Mouse (Mus musculus) ES-Bruce4 (cell line): Measurements from ENCODE around the gene Lap3. TPM values are rescaled to one million over a fixed set of nuclear protein-coding genes. Genes with fewer than 3 reads are reported as not detected.

Source experiments
- H3K27ac ChIP-seq: 2 replicates; pipeline ENCODE4 v1.5.1; 2012; ENCODE audit warnings: low read length, inconsistent platforms; ENCODE audit not compliant: insufficient read depth
- H3K27me3 ChIP-seq: 2 replicates; pipeline ENCODE4 v1.6.1; 2012; ENCODE audit warnings: mild to moderate bottlenecking, low read length, inconsistent platforms; ENCODE audit not compliant: control insufficient read depth, poor library complexity, insufficient read depth, severe bottlenecking
- H3K36me3 ChIP-seq: 2 replicates; pipeline ENCODE4 v1.6.1; 2012; ENCODE audit warnings: inconsistent platforms, mild to moderate bottlenecking, low read length, moderate library complexity; ENCODE audit not compliant: control insufficient read depth, poor library complexity, insufficient read depth, severe bottlenecking
- H3K4me1 ChIP-seq: one replicate; pipeline ENCODE4 v1.8.1; 2011; ENCODE audit warnings: low read length; ENCODE audit not compliant: control insufficient read depth, insufficient read depth
- H3K4me3 ChIP-seq: 2 replicates; pipeline ENCODE4 v1.5.1; 2011; ENCODE audit warnings: low read depth, mild to moderate bottlenecking, low read length
- H3K9ac ChIP-seq: 2 replicates; pipeline ENCODE4 v1.6.1; 2012; ENCODE audit warnings: low read depth, mild to moderate bottlenecking, inconsistent platforms; ENCODE audit not compliant: poor library complexity, severe bottlenecking
- H3K9me3 ChIP-seq: replicated peaks from 2 replicates; pipeline ENCODE4 v1.6.1; 2012; ENCODE audit warnings: mild to moderate bottlenecking, low read length, inconsistent platforms; ENCODE audit not compliant: control insufficient read depth, poor library complexity, insufficient read depth, severe bottlenecking
- CTCF ChIP-seq: IDR thresholded peaks from one replicate; pipeline ENCODE4 v1.8.1; 2011; ENCODE audit warnings: low read depth, low read length
- EP300 ChIP-seq: IDR thresholded peaks from 2 replicates; pipeline ENCODE4 v1.6.1; 2011; ENCODE audit warnings: low read depth, low read length; ENCODE audit not compliant: insufficient read depth
- POLR2A ChIP-seq: IDR thresholded peaks from one replicate; pipeline ENCODE4 v1.8.1; 2011; ENCODE audit warnings: low read length; ENCODE audit not compliant: insufficient read depth
- polyA plus RNA-seq: library from polyadenylated mRNA; stranded (reverse); fragments of >200 nt; gene quantifications from 2 replicates; pipeline ENCODE4 v1.2.4, GENCODE M21; 2011; ENCODE audit warnings: low read depth; ENCODE audit not compliant: missing spikeins, insufficient read depth, insufficient read length

The Lap3 gene
- polyA plus RNA-seq, 1 experiment: 190 TPM

- TF ChIP-seq EP300 (no peak), CTCF (no peak), POLR2A (no peak)
- H3K9ac ChIP-seq: no peak overlapping the region
- H3K9me3 ChIP-seq: no peaks in the 10 kb centered on the region
- H3K4me3 ChIP-seq: no peak overlapping the region
- H3K36me3 ChIP-seq: peaks cover 23% of the 10 kb centered on the region
- H3K27me3 ChIP-seq: no peaks in the 10 kb centered on the region
- no peaks in the 10 kb centered on the region for H3K4me1 ChIP-seq
- H3K27ac ChIP-seq: no peak overlapping the region
These were observed 36.5 kb downstream of the Lap3 start for GRCm38 (mm10) chr5:45529696-45530095.

GRCm38 (mm10) chr5:45534319-45535098, 41.3 kb downstream of the Lap3 start:
- no peak overlapping the region for H3K9ac ChIP-seq
- H3K4me3 ChIP-seq: peak overlapping the region; percentile 54
- H3K27me3 ChIP-seq: no peaks in the 10 kb centered on the region
- TF ChIP-seq CTCF (peak; percentile 68), EP300 (no peak)
- H3K9me3 ChIP-seq: no peaks in the 10 kb centered on the region
- no peaks in the 10 kb centered on the region for H3K4me1 ChIP-seq
- H3K27ac ChIP-seq: no peak overlapping the region
- no peaks in the 10 kb centered on the region for H3K36me3 ChIP-seq

GRCm38 (mm10) chr5:45535177-45535576, 42.0 kb downstream of the Lap3 start:
- no peak overlapping the region for H3K4me3 ChIP-seq
- no peaks in the 10 kb centered on the region for H3K9me3 ChIP-seq
- TF ChIP-seq POLR2A (no peak), EP300 (no peak), CTCF (no peak)
- H3K4me1 ChIP-seq: no peaks in the 10 kb centered on the region
- H3K27ac ChIP-seq: no peak overlapping the region
- no peaks in the 10 kb centered on the region for H3K36me3 ChIP-seq
- no peaks in the 10 kb centered on the region for H3K27me3 ChIP-seq
- H3K9ac ChIP-seq: no peak overlapping the region

DNA sequence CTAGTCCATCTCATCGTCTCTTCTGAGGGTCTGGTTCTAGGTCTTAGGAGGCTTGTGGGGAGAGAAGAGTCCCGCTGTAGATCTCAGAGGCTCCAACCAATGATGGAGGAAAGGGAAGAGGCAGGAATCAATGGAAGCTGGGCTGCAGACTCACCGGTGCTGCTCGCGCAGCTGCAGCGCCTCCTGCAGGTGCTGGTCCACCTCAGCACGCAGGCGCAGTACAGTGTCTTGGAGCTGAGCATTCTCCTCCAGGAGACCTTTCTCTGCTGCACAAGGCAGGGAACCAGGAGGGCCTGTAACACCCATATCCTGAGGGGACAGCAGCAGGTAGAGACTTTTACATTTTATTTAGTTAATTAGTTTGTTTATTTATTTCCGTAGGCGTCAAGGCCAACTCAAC, 46.3 kb downstream of the Lap3 start:
- H3K36me3 ChIP-seq: no peaks in the 10 kb centered on the region
- no peak overlapping the region for H3K9ac ChIP-seq
- peak; percentile 77 for TF ChIP-seq CTCF
- no peak for TF ChIP-seq POLR2A
- no peaks in the 10 kb centered on the region for H3K4me1 ChIP-seq
- no peaks in the 10 kb centered on the region for H3K27me3 ChIP-seq
- no peaks in the 10 kb centered on the region for H3K9me3 ChIP-seq
- H3K4me3 ChIP-seq: no peak overlapping the region
- H3K27ac ChIP-seq: no peak overlapping the region

DNA sequence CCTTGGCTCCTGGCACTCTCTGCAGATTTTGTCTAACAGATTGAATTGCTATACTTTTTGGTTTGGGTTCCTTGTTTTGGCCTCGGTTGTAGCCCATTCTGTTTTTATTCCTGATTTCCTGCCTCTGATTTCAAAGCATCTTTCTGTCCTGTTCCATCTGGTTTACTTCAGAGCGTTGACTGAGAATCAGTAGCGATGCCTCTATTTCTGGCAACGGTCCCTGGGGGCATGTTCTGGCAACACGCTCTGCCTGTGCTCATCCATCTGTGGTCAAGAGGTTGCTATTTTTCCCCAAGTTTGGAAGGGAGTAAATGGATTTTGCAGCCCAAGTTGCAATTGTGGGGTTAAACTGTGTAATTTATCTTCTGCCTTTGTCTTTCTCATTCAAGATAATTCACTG, 50.2 kb downstream of the Lap3 start:
- H3K9ac ChIP-seq: no peak overlapping the region
- no peak for TF ChIP-seq CTCF
- no peak for TF ChIP-seq POLR2A
- TF ChIP-seq EP300: no peak
- no peak overlapping the region for H3K4me3 ChIP-seq
- H3K27me3 ChIP-seq: no peaks in the 10 kb centered on the region
- peaks cover 7% of the 10 kb centered on the region; the same call in 1 of the 2 replicates for H3K9me3 ChIP-seq
- no peaks in the 10 kb centered on the region for H3K36me3 ChIP-seq
- H3K4me1 ChIP-seq: no peaks in the 10 kb centered on the region
- no peak overlapping the region for H3K27ac ChIP-seq

DNA sequence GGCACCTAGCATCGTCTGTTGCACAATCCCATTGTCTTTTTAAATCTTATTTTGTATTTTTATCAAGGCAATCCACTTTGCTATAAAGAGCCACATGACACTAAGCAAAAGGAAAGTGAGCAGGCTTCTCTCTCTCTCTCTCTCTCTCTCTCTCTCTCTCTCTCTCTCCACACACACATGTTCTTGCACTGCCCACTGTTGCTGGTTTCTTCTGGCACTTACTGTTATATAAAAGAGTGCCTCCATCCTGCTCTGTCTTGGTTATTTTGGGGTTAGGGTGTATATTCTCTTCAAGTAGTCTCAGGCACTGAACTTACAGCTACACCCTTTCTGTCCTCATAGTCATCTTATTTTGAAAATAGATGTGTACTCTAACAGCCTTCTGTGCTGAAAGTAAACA, 56.4 kb downstream of the Lap3 start:
- Histone ChIP-seq H3K4me1 (no peaks in the 10 kb centered on the region), H3K27ac (no peak overlapping the region), H3K27me3 (no peaks in the 10 kb centered on the region), H3K9ac (no peak overlapping the region), H3K9me3 (peaks cover 13% of the 10 kb centered on the region; the same call in 1 of the 2 replicates), H3K36me3 (no peaks in the 10 kb centered on the region), H3K4me3 (no peak overlapping the region)
- TF ChIP-seq POLR2A: no peak
- no peak for TF ChIP-seq EP300
- TF ChIP-seq CTCF: no peak

Other genes with a start within 250 kb of the Lap3 start
- gene Qdpr, start 43.1 kb upstream of the Lap3 start, polyA plus RNA-seq: 95.1 and 100 TPM in 2 replicates
- not detected in 2 replicates for gene Clrn2, start 39.6 kb upstream of the Lap3 start, polyA plus RNA-seq
- 57.9 and 67.8 TPM in 2 replicates for gene Med28, start 26.9 kb downstream of the Lap3 start, polyA plus RNA-seq
- gene Fam184b, start 146.2 kb downstream of the Lap3 start, polyA plus RNA-seq: not detected in 2 replicates
- gene Ncapg, start 176.5 kb downstream of the Lap3 start, polyA plus RNA-seq: 104 and 109 TPM in 2 replicates